Mouse (Mus musculus) heart, postnatal 25 days (tissue): ENCODE measurements around the gene Parm1. TPM values are rescaled to one million over a fixed set of nuclear protein-coding genes. Genes with fewer than 3 reads are reported as not detected.

Experiments
- DNase-seq: peaks from one replicate; pipeline ENCODE4 v3.0.0; 2022; ENCODE audit warnings: low spot score
- intact Hi-C: fragments of 180-260 bp; cut with DNase I; formaldehyde crosslinking; loops from one replicate; pipeline ENCODE4 v1.15.1; 2025
- total RNA-seq, 2 experiments: library from RNA; stranded (reverse); gene quantifications; 2 replicates each; pipeline ENCODE4 v1.2.3; 2021

The Parm1 gene
- total RNA-seq, 2 experiments from 2014 or later = 46.4 to 47.0 TPM

DNA sequence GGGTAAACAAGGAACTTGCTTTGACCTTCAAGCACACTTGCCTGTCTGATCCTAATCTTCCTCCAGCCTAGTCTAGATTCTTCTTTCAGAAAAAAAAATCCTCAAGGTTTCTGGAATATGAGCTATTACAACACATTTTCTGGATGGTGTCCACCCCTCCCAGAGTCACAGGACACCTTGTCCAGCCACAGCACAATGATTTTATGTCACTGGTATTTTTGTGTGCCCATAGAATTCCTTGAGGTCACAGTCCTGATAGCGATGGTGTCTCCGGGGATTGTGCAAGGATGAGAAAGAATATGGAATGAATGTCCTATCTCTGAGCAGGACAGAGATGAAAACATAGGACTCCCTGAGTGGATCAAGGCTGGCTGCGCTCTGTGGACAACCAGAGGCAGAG, 48.0 kb downstream of the Parm1 start:
- intact Hi-C loops = no loop called here
- DNase-seq = no peak

DNA sequence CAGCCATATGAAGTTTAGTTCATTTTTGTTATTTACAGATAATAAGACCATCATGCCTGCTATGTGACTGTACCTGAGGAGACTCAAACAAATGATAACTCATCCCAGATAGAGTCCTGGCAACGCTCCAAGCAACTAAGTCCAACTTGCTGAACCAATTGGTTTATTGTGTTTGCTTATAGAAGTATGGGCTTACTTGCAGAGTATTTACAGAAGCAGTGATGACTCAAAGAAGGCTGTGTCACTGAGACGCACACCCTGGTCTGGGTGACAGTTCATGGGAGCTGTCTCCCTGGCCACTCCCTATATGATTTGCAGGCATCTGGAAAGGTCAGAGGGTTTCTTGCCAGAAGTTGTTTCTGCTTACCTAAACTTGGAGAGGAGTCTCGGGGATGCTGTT, 49.2 kb downstream of the Parm1 start:
- intact Hi-C loops = no loop called here
- no peak for DNase-seq

DNA sequence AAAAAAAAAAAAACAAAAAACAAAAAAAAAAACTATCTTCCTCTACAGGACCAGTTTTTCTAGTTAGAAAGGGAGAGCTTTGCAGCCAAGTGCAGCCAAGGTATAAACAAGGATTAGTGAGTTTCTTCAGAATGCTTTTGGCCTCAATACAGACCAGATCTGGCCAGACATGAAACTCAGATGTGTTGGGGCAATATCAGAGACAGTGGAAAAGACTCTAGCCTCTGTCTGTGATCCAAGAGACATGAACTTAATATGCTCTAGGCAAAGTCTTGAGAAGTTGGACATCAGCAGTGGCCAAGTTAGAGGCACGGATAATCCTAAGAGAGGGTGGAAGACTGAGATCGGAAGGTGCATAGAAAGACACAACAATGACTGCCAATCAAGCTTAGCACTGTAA, 56.8 kb downstream of the Parm1 start:
- no peak for DNase-seq
- intact Hi-C loops = no loop called here

DNA sequence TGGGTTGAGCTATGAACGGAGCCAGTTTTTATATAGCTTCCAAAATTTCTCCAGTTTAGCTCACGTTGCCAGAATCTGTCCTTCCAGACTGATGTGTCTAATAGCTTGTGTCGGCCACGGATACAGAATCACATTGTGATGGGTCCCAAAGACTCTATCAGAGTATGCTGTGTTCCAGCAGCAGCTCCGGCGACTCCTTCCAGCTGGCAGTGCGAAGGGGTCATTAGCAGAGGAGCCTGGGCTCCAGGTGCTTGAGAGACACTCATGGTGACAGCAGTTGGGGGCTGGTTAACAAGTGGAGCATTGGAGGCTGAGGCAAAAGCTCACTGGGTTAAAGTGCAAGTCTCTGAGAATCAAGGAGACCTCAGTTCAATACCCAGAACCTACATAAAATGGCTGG, 61.5 kb downstream of the Parm1 start:
- no peak for DNase-seq
- intact Hi-C loops = loop anchor here (5.0 kb wide), 1 partner anchor 48 kb away; no protein-coding TSS in a partner anchor

DNA sequence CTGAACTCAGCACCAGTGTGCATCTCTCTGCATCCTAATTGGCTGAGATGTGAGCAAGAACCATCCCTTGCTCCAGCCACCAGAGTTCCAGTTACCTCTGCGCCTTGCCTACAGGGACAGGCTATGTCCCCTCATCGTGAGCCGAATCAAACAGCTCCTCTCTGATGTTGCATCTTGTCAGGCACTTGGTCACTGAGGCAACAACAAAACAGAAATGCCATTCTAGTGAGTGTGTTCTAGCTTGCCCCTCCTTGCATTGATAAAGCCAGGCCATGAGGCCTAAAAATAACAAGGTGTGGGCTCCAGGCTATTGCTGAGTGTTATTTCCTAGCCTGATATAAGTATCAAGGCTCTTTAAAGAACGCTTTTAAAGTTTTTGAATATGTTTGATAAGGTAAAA, 64.4 kb downstream of the Parm1 start:
- intact Hi-C loops = no loop called here
- no peak for DNase-seq

DNA sequence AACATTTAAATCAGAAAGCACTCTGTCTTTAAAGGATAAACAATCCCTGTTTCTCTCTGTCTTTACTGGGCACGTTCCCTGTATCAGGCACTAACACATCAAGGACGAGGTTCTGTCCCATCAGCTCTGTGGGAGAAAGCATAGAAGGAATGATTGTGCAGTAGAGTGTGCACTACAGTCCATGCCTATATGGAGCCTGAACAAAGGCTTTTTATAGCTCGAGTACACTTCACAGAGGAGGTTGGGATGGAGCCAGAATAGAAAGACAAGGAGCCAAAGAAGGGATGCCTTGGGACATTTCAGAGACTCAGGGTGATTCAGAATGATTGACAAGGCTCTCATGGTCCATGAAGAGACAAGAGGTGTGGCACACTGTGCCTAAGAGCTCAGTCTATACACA, 68.8 kb downstream of the Parm1 start:
- DNase-seq = no peak
- intact Hi-C loops = no loop called here

DNA sequence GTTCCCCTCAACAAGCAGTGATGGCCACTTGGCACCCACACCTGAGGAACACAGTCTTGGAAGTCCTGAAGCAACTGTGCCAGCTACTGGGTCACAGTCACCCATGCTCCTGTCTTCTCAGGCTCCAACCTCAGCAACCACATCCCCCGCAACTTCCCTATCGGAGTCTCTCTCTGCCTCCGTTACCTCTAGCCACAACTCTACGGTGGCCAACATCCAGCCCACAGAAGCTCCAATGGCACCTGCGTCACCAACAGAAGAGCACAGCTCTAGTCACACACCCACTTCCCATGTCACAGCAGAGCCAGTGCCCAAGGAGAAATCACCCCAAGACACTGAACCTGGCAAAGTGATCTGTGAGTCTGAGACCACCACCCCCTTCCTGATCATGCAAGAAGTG, 76.7 kb downstream of the Parm1 start:
- DNase-seq = no peak
- intact Hi-C loops = no loop called here

DNA sequence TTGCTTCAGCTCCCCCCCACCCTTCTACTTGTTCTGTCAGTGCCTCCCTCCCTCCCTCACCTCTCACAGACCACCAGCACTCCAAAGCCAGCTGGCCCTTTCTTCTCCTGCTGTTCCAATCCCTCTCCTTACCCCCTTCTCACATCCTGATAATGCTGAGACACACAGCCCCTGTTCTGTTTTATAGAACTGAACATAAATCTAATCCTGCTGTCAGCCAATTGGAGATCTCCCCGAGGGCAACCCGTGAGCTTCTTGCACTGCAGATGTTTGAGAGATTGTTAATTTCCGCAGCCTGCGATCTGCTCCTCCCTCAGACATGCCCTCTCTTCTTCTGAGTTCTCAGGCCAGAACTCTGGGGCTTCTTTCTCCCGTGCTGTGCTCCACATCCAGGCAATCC, 79.8 kb downstream of the Parm1 start:
- intact Hi-C loops = no loop called here
- DNase-seq = no peak

DNA sequence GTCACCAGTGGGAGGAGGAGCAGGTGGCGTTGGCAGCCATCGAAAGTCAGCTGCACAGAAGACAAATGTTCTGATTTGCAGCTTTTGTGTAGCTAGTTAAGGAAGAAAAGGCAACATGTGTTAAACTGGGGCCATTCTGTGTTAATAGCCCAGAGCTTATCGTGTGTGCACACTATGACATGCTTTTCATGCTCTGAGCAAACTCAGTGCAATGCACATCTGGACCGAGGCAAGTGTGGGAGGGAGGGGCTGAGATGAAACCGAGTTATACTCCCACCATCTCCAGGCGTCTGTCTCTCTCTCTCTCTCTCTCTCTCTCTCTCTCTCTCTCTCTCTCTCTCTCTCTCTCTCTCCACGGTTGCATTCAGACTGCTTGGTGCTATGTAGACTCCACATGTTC, 82.4 kb downstream of the Parm1 start:
- intact Hi-C loops = no loop called here
- DNase-seq = no peak

DNA sequence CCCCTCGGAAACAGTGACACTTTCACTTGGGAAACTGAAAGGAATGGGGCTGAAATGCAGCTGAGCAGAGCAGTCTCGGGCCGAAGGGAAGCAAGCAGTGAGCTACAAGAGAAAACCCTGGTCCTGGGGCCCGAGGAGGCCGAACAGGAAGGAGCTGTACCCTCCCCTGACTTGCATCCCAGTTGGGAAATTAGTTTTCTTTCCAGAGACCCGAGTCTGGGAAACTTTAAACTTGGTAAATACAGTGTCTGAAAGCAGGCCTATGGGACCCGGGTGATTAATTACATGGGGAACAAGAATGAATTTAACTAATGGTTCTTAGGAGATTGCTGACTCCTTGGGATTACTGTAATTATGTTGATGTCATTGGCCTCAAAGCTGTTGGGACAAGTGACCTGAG, 85.9 kb downstream of the Parm1 start:
- DNase-seq = no peak
- intact Hi-C loops = no loop called here

DNA sequence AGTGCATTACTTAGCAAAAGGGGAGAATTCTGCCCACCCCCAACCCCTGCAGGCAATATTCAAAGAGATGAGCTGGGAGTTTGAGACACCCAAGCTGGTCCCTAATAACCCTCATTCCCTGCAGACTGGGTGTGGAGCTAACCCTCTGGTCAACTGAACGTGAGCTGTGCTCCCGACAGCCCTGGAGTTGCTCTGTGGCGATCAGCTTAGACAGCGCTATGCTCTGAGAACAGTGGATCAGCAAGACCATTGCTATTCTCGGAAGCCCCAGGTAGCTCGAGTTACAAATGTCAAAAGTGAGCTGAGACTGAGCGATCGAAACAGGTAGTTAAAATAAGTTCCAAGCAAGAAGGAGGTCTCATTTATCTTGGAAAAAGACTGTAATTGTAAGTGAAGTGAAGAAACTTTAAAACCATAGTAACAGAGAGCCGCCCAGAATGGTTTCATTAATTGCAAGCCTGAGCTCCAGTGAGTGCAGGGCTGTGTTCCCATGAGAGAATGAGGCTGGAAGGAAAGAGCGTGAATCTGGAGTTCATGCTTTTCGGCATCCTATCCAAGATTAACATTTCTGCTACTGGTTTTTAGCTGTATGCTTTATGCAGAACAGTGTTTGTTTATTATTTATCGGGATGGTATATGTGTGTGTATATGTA, 86.5 kb downstream of the Parm1 start:
- intact Hi-C loops = no loop called here
- DNase-seq = no peak

DNA sequence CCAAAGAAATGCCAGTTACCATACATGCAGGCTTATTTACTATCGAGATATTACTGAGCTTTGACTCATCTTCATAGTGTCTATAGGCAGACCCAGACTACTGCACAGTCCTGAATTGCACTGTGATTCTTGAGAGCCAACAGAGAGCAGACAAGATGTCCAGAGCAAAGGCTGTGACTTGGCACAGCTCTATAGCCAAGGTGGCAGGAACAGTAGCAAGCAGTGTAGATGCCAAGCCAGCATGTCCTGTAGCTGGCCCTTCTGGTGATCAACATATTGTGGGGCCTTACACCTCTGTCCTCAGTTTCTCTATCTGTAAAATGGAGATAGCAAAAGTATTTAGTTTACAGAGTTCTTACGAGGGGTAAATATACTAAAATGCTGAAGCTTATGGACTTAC, 89.8 kb downstream of the Parm1 start:
- no peak for DNase-seq
- intact Hi-C loops = no loop called here

DNA sequence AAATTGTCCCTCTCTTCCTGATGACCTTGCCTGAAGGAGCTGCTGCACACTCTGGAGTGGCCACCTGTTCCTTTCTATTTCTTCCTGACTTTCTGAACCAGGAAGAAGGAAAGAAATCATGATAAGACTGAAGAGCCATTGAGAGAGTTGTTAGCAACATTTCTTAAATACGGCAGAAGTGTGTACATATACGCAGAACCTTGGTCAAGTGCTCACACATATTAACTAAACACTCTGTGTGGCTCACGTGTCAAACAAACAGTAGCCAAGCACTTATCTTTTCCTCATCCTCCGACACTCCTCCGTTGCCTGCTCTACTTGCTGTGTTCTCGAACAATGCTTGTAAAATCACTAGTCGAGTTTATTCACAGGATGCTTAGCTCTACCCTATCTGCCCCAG, 90.4 kb downstream of the Parm1 start:
- intact Hi-C loops = no loop called here
- DNase-seq = no peak

DNA sequence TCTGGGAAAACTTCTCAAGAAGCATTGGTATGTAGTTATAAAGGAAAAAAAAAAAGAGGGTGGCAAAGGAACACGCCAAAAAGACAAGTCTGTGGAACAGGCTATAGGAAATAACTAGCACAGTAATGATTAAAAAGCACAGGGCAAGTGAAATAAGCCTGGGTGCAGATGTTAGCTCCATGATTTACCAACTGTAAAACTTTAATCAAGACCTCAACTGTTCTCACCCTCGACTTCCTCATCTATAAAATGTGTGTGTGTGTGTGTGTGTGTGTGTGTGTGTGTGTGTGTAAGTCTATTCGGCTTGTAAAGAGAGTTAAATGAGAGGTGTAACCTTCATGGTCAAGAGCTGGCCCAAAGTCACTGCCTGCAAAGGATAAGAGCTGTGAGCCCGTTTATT, 91.6 kb downstream of the Parm1 start:
- no peak for DNase-seq
- intact Hi-C loops = no loop called here

DNA sequence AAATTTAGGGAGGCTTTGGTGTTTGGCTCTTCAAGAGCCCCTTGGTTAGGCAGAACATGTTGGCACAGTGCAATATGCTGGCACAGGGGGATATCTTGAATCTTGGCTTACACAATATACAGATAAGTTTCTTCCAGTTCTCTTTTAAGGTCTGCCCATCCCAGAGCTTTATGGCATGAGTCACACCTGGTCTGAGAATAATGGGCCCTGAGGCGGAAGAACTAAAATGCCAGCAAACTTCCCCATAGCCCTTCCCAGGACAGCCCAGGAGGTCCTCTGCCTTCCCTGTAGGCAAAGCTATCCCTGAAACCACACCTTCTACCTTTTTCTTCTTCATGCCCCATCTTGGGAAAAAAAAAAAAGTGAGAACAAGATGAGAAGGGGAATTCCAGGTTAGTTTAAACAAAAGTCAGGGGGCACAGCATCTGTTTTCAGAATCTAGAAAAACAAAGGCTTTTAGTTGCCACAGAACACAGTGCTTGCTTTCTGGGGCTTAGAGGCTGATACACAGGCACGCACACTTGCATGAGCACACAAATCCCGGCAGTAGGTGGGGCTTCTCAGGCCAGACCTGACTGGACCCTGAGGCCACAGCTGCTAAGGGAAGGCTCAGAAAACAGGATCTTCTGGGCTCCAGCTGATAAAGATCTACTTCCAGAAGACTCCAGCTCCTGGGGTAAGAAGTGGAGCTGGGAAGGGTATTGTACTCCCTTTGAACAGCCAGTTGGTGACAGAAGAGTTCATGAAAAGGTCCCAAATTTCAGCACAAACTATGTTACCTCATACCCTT, 92.3 kb downstream of the Parm1 start:
- no peak for DNase-seq
- intact Hi-C loops = no loop called here

DNA sequence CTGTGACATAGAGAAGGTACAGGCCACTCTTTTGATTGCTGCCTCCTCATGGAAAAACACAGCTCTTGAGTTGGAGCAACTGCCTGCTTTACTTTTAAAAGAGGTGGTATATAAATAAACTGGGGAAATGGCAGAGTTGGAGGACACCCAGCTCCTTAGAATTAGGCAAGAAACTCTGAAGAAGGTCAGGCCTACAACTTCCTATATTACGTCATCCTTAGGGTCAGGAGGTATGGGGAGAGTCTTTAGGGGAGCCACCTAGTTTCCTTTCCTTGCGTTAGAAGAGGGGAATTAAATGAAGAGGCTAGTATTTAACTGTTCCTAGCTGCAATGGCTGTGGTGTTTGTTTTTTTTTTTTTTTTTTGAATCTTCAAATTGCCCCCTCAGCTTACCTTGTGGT, 93.1 kb downstream of the Parm1 start:
- intact Hi-C loops = no loop called here
- no peak for DNase-seq

DNA sequence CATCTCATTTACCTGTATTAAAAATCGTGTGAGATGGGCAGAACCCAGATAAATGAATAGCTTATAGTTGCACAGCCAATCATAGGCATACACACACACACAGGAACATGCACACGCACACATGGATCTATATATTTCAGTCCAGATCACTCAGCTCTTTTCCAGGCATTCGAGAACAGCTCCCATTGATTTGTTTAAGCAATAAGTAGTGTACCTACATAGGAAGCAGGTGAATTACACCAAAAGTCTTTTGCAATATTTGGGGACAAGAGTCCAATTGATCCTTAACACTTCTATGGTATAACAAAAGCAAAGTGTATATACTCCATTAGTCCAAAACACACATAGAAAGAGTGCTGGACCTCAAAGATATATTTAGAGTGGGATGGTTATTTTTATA, 94.2 kb downstream of the Parm1 start:
- intact Hi-C loops = no loop called here
- no peak for DNase-seq

DNA sequence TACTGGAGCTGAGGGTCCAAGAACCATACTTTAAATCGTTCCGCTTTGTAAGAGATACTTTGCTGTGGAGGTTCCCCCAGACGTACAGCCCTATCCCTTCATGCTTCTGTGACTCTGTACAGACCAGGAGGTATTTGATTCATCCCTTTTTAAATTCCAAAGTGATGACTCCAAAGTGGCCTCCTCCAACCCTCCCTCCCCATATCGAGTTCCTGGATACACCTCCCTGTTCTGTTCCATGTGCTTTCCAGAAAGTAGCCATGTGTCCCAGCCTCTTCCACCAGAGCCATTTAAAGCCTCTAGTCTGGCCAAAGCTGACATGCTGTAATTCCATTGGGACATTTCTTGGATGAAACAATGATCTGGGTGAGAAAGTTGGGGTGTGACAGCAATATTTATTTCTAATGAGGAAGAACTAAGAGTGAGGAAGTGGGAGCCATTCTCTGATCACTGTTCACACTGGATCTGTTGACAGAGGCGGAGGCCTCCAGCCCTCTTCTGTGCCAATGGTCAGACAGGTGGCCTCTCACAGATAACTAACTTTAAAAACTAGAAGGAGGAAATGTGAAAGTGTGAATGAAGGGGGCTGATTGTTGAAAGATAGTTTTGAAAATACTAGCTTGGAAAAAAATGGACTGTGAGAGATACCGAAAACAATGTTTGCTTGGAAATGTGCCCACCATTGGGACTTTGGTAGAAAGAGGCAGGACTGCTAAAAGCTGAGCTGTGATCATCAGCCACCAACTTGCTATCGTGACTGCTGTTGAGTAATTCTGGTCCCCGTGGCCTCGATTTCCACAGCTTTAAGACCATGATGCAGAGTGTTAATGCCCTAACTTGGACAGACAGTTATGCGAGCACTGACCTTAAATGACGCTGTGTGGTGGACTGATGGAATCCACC, 100.2 kb downstream of the Parm1 start:
- intact Hi-C loops = no loop called here
- DNase-seq = no peak

DNA sequence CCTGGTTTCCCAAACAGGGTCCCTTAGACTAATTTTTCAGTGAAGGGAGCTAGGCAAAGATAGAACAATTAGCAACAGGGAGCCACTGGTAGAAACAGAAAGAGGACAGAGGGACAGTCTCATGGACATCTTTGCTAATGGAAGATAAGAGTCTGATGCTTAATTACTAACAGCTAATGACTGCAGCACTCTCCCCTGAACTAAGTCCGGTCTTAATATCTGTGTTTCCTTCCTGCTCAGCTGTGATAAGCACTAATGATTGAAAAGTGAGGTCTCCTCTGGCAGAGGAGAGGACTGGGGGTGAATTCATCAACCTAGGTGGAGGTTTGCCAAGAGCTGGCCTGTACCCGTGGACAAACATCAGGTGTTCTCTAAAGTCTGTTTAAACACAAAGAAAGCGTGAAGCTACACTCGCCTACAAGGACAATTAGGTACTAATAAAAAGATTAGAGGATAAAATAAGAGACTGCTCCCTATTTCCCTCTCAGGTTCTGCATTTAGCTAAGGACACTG, 101.3 kb downstream of the Parm1 start:
- no peak for DNase-seq
- intact Hi-C loops = no loop called here

DNA sequence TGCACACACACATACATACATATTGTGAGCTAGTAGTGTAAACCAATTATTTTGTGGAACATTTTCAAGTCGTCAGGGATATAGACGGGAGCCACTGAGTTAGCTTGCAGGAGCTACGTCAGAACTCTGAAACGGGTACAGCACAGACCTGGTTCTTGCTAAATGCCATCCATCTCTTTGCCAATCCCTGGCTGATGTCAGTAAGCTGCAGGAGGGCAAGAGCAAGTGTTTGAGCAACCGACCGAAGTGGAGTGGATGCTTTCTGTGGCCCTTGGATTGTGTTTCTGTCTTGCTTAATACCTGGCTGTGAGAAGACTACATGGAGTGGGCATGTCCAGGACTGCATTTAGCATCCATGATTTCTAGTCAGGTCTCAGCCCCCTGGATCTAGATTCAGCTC, 103.8 kb downstream of the Parm1 start:
- DNase-seq = no peak
- intact Hi-C loops = no loop called here

DNA sequence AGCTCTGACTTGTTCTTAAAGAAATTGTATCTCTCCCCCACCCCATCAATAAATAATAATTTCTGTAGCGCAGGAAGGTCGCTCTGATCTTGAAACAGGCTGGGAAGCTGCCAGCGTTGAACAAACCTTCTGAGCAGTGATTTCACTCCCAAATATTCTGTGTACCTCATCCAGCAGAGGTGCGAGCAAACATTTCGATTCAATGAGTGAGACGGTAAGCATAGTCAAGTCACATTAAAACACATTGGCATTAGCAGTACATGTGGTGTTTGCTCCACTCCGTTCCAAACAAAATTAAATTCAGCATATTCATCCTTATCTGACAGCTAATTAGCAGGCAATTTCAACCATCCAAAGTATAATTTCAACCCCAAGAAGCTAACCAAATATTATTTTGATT, 109.4 kb downstream of the Parm1 start:
- DNase-seq = no peak
- intact Hi-C loops = loop anchor here (5.0 kb wide), 2 partner anchors 50 to 110 kb away; partner anchors contain the start of gene Parm1
